ENCODE assay signal across 17 mouse cellular contexts in genomic region chr6:100160670-100161069, GRCm38 (mm10).
DNase-seq lines count a peak whose midpoint lies in the region; ATAC-seq and TF ChIP-seq lines count a peak whose summit lies in the region.
"Had no signal": no experiment of that assay in that cellular context is flagged by ENCODE, and none has a peak within 500 bp of the region (broad histone marks: within the 10 kb centered on the region; RNA-seq: fewer than 3 reads in every experiment).

No protein-coding gene starts in this region.

- no peaks in the 10 kb centered on the region for H3K9me3 ChIP-seq in forebrain, embryonic 14.5 days (replicated peaks; ENCODE audit: control insufficient read depth, low read length)
- H3K9me3 ChIP-seq in forebrain, embryonic 16.5 days (ENCODE audit: control insufficient read depth, low read length): no peaks in the 10 kb centered on the region
- no peaks in the 10 kb centered on the region for H3K9me3 ChIP-seq in lung, postnatal 0 days (ENCODE audit: low read length)
- H3K9me3 ChIP-seq: embryonic facial prominence, embryonic 13.5 days; forebrain, embryonic 12.5 days; heart, embryonic 12.5 days; hindbrain, embryonic 13.5 days; intestine, embryonic 15.5 days had no signal

- no peak for TF ChIP-seq CTCF in lung, postnatal 0 days (IDR thresholded peaks at IDR 0.05)
- no peak for TF ChIP-seq CTCF in lung, adult 2 months (IDR thresholded peaks at IDR 0.05; ENCODE audit: insufficient read depth, low read length)
- TF ChIP-seq CTCF in brain, embryonic 14.5 days (IDR thresholded peaks at IDR 0.05; ENCODE audit: borderline replicate concordance, extremely low read depth, insufficient read depth, insufficient read length): no peak

- H3K4me3 ChIP-seq in forebrain, embryonic 14.5 days (ENCODE audit: low read depth, low read length): no peak overlapping the region
- H3K4me3 ChIP-seq in forebrain, embryonic 16.5 days (replicated peaks; ENCODE audit: low read length): no peak overlapping the region
- H3K4me3 ChIP-seq in lung, postnatal 0 days (ENCODE audit: low read depth, low read length): no peak overlapping the region
- H3K4me3 ChIP-seq in lung, adult 2 months (replicated peaks; ENCODE audit: extremely low read depth, low read depth, low read length): no peak overlapping the region
- H3K4me3 ChIP-seq: embryonic facial prominence, embryonic 13.5 days; forebrain, embryonic 12.5 days; gastrocnemius, adult 2 months; heart, embryonic 12.5 days; hindbrain, embryonic 13.5 days; intestine, embryonic 15.5 days had no signal

- ATAC-seq in forebrain, embryonic 14.5 days: no peak
- ATAC-seq in forebrain, embryonic 16.5 days: no peak
- 0 out of 2 replicates have a peak, but pooled peaks have one; percentile 10 for ATAC-seq in lung, postnatal 0 days
- ATAC-seq: intestine, embryonic 15.5 days had no signal

- WGBS in forebrain, embryonic 14.5 days: 59% methylated on average over 8 of the region's 8 CpGs
- WGBS in forebrain, embryonic 16.5 days: 41% methylated on average over 8 of the region's 8 CpGs
- WGBS in lung, postnatal 0 days: 48% methylated on average over 8 of the region's 8 CpGs
- 67% methylated on average over 8 of the region's 8 CpGs for WGBS in lung, adult 2 months

- no peaks in the 10 kb centered on the region for H3K27me3 ChIP-seq in forebrain, embryonic 14.5 days (replicated peaks; ENCODE audit: control insufficient read depth, insufficient read depth, low read length)
- 0 out of 2 replicates have a peak, but pooled peaks cover 3% of the 10 kb centered on the region for H3K27me3 ChIP-seq in forebrain, embryonic 16.5 days (replicated peaks; ENCODE audit: control insufficient read depth, insufficient read depth, low read length)
- H3K27me3 ChIP-seq in lung, postnatal 0 days (replicated peaks; ENCODE audit: insufficient read depth, low read length): no peaks in the 10 kb centered on the region
- H3K27me3 ChIP-seq: intestine, embryonic 15.5 days had no signal

- DNase-seq in forebrain, embryonic 14.5 days (ENCODE audit: low spot score): peak; percentile 64
- peak; percentile 36 for DNase-seq in lung, postnatal 0 days (ENCODE audit: low spot score)
- DNase-seq in lung, adult 2 months: no peak
- peak; percentile 53 for DNase-seq in MN1 (ENCODE audit: low spot score)
- peak; percentile 78 for DNase-seq in brain, embryonic 14.5 days (ENCODE audit: low read depth)
- DNase-seq: adrenal gland, adult 8-10 months; adrenal gland, postnatal 36 days; cerebellum, adult 11 months; cerebellum, adult 9-10 months; gastrocnemius, adult 2 months; gastrocnemius, postnatal 25 days had no signal

- peak; percentile 44; the same call in 1 of the 2 replicates for TF ChIP-seq EP300 in lung, postnatal 0 days (IDR thresholded peaks at IDR 0.05)

- H3K36me3 ChIP-seq in forebrain, embryonic 14.5 days (ENCODE audit: control insufficient read depth, insufficient read depth, low read length): no peaks in the 10 kb centered on the region
- H3K36me3 ChIP-seq in forebrain, embryonic 16.5 days (ENCODE audit: control insufficient read depth, insufficient read depth): no peaks in the 10 kb centered on the region
- no peaks in the 10 kb centered on the region for H3K36me3 ChIP-seq in lung, postnatal 0 days (ENCODE audit: insufficient read depth, low read length)
- H3K36me3 ChIP-seq: embryonic facial prominence, embryonic 13.5 days; forebrain, embryonic 12.5 days; heart, embryonic 12.5 days; hindbrain, embryonic 13.5 days; intestine, embryonic 15.5 days had no signal

- peaks cover 30% of the 10 kb centered on the region for H3K4me1 ChIP-seq in forebrain, embryonic 14.5 days (ENCODE audit: control insufficient read depth, insufficient read depth, low read length)
- H3K4me1 ChIP-seq in forebrain, embryonic 16.5 days (replicated peaks; ENCODE audit: control insufficient read depth, insufficient read depth, low read length): peaks cover 38% of the 10 kb centered on the region
- H3K4me1 ChIP-seq in lung, postnatal 0 days (ENCODE audit: insufficient read depth, low read depth, low read length): peaks cover 12% of the 10 kb centered on the region
- peaks cover 16% of the 10 kb centered on the region for H3K4me1 ChIP-seq in lung, adult 2 months (ENCODE audit: control insufficient read depth, insufficient read depth, low read length)

- no peak overlapping the region for H3K4me2 ChIP-seq in forebrain, embryonic 14.5 days (ENCODE audit: low read length)
- no peak overlapping the region for H3K4me2 ChIP-seq in forebrain, embryonic 16.5 days (ENCODE audit: low read length)
- no peak overlapping the region for H3K4me2 ChIP-seq in lung, postnatal 0 days (replicated peaks; ENCODE audit: low read depth, low read length)
- H3K4me2 ChIP-seq: embryonic facial prominence, embryonic 13.5 days; forebrain, embryonic 12.5 days; heart, embryonic 12.5 days; hindbrain, embryonic 13.5 days; intestine, embryonic 15.5 days had no signal

- no peak for TF ChIP-seq POLR2A in lung, adult 2 months (IDR thresholded peaks at IDR 0.05; ENCODE audit: borderline replicate concordance, extremely low read depth, low read depth, low read length)
- no peak for TF ChIP-seq POLR2A in brain, embryonic 14.5 days (IDR thresholded peaks at IDR 0.05; ENCODE audit: borderline replicate concordance, extremely low read depth, insufficient read depth, insufficient read length, poor library complexity, severe bottlenecking)

- H3K27ac ChIP-seq in forebrain, embryonic 14.5 days (ENCODE audit: low read depth, low read length): no peak overlapping the region
- H3K27ac ChIP-seq in forebrain, embryonic 16.5 days (ENCODE audit: low read length): no peak overlapping the region
- H3K27ac ChIP-seq in lung, postnatal 0 days (ENCODE audit: low read length): no peak overlapping the region
- H3K27ac ChIP-seq: embryonic facial prominence, embryonic 13.5 days; forebrain, embryonic 12.5 days; gastrocnemius, adult 2 months; hindbrain, embryonic 13.5 days; intestine, embryonic 15.5 days had no signal

- no peak overlapping the region for H3K9ac ChIP-seq in forebrain, embryonic 14.5 days (ENCODE audit: low read length)
- H3K9ac ChIP-seq in forebrain, embryonic 16.5 days (replicated peaks; ENCODE audit: low read depth, low read length): no peak overlapping the region
- H3K9ac ChIP-seq in lung, postnatal 0 days (replicated peaks; ENCODE audit: low read depth): no peak overlapping the region
- H3K9ac ChIP-seq: embryonic facial prominence, embryonic 13.5 days; forebrain, embryonic 12.5 days; heart, embryonic 12.5 days; hindbrain, embryonic 13.5 days; intestine, embryonic 15.5 days had no signal
